Mouse (Mus musculus) left cerebral cortex, adult 8-10 months (tissue): ENCODE data around the gene Trem2. TPM values are rescaled to one million over a fixed set of nuclear protein-coding genes. Genes with fewer than 3 reads are reported as not detected.

ENCODE experiments used
- total RNA-seq, 4 experiments: library from RNA; stranded (reverse); gene quantifications; 2 replicates each; pipeline ENCODE4 v1.2.4; 2022

Gene Trem2
- total RNA-seq, 4 experiments from 2014 or later, result 12.6 to 115 (median 56.3) TPM

Other genes with a start within 250 kb of the Trem2 start
- under 1 TPM in 1 of 4 experiments, not detected in 3; 0.26 TPM for gene 9830107B12Rik, start 200.1 kb upstream of the Trem2 start, total RNA-seq
- not detected for gene A530064D06Rik, start 179.1 kb upstream of the Trem2 start, total RNA-seq
- under 1 TPM in 1 of 4 experiments, not detected in 3; 0.21 TPM for gene Trem1, start 113.6 kb upstream of the Trem2 start, total RNA-seq
- under 1 TPM in 2 of 4 experiments, not detected in 2; 0.51 to 0.57 TPM for gene Trem3, start 98.6 kb upstream of the Trem2 start, total RNA-seq
- gene Treml4, start 82.1 kb upstream of the Trem2 start, total RNA-seq, result not detected
- 1 to 10 TPM in 2 of 4 experiments, under 1 TPM in 2; 0.28 to 1.9 (median 0.87) TPM for gene Treml2, start 46.9 kb upstream of the Trem2 start, total RNA-seq
- under 1 TPM in 3 of 4 experiments, not detected in 1; 0.15 to 1.00 (median 0.16) TPM for gene B430306N03Rik, start 30.3 kb upstream of the Trem2 start, total RNA-seq
- gene Treml1, start 13.5 kb downstream of the Trem2 start, total RNA-seq, result under 1 TPM in 3 of 4 experiments, not detected in 1; 0.46 to 0.72 (median 0.61) TPM
- 10 to 100 TPM; 20.6 to 29.3 (median 24.4) TPM for gene Nfya, start 63.5 kb downstream of the Trem2 start, total RNA-seq
- gene Oard1, start 63.6 kb downstream of the Trem2 start, total RNA-seq, result 10 to 100 TPM; 15.1 to 16.4 (median 15.8) TPM
- gene Apobec2, start 86.5 kb downstream of the Trem2 start, total RNA-seq, result under 1 TPM in 1 of 4 experiments, not detected in 3; 0.52 TPM
- gene Tspo2, start 105.1 kb downstream of the Trem2 start, total RNA-seq, result not detected
- under 1 TPM; 0.22 to 0.67 (median 0.31) TPM for gene Unc5cl, start 108.5 kb downstream of the Trem2 start, total RNA-seq